Mouse (Mus musculus): ENCODE measurements around the gene Rarb. TPM values are rescaled to one million over a fixed set of nuclear protein-coding genes. Genes with fewer than 3 reads are reported as not detected.

Rarb gene
- polyA plus RNA-seq, 1 experiment from 2014 or later: 30.9 TPM

DNA sequence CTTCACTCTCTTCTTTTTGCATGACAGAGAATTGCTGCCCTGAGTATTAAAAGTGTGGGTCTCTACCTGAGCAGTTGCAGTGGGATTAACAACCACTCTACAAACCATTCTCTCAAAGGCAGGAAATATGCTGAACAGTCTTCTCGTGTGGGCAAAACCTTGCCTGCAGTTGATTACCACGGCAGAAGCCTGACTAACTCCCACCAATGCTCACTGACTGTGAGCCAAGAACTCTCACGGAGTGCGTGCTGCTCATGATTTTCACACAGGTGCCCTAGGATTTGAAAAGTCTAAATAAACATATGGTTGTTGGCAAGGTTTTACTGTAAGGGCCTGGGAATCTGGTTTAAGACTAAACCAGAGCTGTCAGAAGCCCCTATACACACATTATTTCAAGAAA is 309.1 kb downstream of the Rarb start:
- Histone ChIP-seq H3K27me3 (no peaks in the 10 kb centered on the region), H3K9me3 (no peaks in the 10 kb centered on the region), H3K4me1 (replicated peaks) (0 out of 2 replicates have a peak, but pooled peaks cover 3% of the 10 kb centered on the region), H3K9ac (no peak overlapping the region), H3K36me3 (peaks cover 21% of the 10 kb centered on the region), H3K4me2 (no peak overlapping the region), H3K4me3 (no peak overlapping the region), H3K27ac (replicated peaks) (no peak overlapping the region)
- no peak for ATAC-seq (ENCODE audit: low read depth)
- 75% methylated on average over 4 of the region's 4 CpGs for WGBS

DNA sequence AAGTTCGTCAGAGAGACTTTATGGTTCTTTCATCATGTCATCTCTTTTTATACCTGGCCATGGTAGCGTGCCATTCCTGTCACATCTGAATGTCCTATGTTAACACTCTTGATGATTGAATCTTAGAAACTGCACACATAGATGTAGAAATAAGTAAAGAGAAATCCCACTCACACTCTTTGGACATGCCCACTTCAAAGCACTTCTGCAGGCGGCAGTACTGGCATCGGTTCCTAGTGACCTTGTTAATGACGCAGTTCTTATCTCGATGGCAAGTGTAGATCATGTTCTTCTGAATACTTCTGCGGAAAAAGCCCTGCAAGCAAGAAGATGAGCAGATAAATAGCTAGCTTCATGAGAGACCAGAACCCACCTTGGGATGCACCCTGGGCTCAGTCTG is 310.2 kb downstream of the Rarb start:
- Histone ChIP-seq H3K9me3 (no peaks in the 10 kb centered on the region), H3K27ac (replicated peaks) (no peak overlapping the region), H3K4me1 (replicated peaks) (0 out of 2 replicates have a peak, but pooled peaks cover 3% of the 10 kb centered on the region), H3K4me2 (no peak overlapping the region), H3K27me3 (no peaks in the 10 kb centered on the region), H3K9ac (no peak overlapping the region), H3K36me3 (peaks cover 21% of the 10 kb centered on the region), H3K4me3 (no peak overlapping the region)
- WGBS: 95% methylated on average over 7 of the region's 7 CpGs
- ATAC-seq (ENCODE audit: low read depth): no peak

DNA sequence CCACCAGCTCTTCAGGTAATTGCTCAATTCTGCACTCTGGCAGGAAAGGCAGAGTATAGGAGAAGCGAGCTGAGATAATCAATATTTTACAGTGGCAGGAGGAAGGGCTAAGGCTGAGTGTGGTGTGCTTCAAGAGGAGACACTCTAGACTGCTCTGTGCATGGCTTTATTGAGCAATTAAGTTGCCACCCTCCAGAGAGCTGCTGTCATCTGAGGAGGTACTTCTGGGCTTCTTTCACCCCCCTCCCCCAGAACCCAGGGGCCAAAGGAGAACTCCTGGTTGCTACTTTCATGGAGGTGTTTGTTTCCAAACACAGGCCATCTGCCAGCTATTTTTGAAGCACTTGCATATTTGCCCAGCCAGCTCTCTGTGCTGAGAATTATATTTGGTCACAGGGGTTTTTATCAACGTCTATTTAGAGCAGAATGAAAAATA is 321.7 kb downstream of the Rarb start:
- ATAC-seq (ENCODE audit: low read depth): no peak
- no peaks in the 10 kb centered on the region for H3K36me3 ChIP-seq
- 0 out of 2 replicates have a peak overlapping the region, but pooled peaks have one; percentile 18 for H3K27ac ChIP-seq (replicated peaks)
- no peaks in the 10 kb centered on the region for H3K27me3 ChIP-seq
- no peaks in the 10 kb centered on the region for H3K9me3 ChIP-seq
- no peak overlapping the region for H3K4me3 ChIP-seq
- H3K9ac ChIP-seq: no peak overlapping the region
- H3K4me1 ChIP-seq (replicated peaks): peaks cover 8% of the 10 kb centered on the region; the same call in 1 of the 2 replicates
- 55% methylated on average over 2 of the region's 2 CpGs for WGBS
- no peak overlapping the region for H3K4me2 ChIP-seq

DNA sequence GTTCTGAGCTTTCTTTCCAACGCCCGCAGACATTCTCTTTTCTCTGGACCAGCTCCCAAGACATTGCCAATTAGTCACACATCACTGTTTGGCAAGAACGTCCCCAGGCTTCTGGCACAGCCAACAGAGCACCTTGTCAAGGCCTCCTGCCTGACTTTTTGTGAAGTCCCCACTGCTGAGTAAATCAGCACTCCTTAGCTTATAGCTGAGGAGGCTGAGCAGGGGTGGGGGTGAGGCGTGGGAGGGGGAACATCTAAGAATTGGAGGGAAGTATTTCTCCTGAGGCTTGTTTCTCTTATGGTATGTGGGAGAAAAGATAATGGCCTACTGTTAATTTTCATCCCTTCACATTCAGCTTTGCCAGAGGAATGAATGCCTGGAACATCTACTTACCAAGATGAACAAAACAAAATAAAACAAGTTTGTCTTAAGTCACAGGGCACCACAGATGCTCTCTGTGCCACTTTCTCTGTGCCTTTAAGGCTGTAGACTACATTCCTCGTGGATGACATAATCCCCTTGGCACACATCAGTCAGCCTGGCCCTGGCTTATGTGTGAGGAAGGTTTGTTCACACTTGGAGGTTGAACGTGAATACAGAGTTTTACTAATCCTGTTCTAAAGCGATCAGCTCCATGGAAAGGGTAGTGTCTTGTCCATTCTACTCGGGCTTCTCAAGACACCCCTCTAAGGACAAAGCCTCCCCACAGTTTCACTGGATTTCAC is 335.1 kb downstream of the Rarb start:
- Histone ChIP-seq H3K9me3 (no peaks in the 10 kb centered on the region), H3K27ac (replicated peaks) (no peak overlapping the region), H3K4me2 (no peak overlapping the region), H3K4me3 (no peak overlapping the region), H3K36me3 (no peaks in the 10 kb centered on the region), H3K27me3 (no peaks in the 10 kb centered on the region), H3K9ac (no peak overlapping the region), H3K4me1 (replicated peaks) (peaks cover 20% of the 10 kb centered on the region)
- peak; percentile 73 for ATAC-seq (ENCODE audit: low read depth)
- WGBS: 49% methylated on average over 8 of the region's 8 CpGs

DNA sequence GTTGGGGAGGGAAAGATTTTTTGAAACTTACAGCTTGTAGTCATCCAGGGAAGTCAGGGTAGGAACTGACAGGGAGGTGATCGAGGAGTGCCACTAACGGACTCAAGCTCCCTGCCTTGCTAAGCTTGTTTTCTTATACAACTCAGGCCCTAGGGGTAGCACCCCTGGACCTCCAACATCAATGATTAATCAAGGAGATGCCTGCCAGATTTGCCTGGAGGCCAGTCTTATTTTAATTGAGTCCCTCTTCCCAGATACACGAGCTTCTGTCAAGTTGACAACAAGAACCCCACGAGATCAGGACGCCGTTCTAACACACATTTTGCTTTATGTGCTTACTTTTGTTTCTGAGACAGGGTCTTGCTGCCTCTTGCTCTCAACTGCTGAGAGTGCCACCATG is 338.3 kb downstream of the Rarb start:
- no peaks in the 10 kb centered on the region for H3K9me3 ChIP-seq
- no peak overlapping the region for H3K27ac ChIP-seq (replicated peaks)
- no peak overlapping the region for H3K9ac ChIP-seq
- 73% methylated on average over 6 of the region's 6 CpGs for whole genome bisulfite sequencing
- no peaks in the 10 kb centered on the region for H3K36me3 ChIP-seq
- no peaks in the 10 kb centered on the region for H3K27me3 ChIP-seq
- H3K4me3 ChIP-seq: no peak overlapping the region
- H3K4me2 ChIP-seq: no peak overlapping the region
- H3K4me1 ChIP-seq (replicated peaks): peaks cover 20% of the 10 kb centered on the region
- no peak for ATAC-seq (ENCODE audit: low read depth)

DNA sequence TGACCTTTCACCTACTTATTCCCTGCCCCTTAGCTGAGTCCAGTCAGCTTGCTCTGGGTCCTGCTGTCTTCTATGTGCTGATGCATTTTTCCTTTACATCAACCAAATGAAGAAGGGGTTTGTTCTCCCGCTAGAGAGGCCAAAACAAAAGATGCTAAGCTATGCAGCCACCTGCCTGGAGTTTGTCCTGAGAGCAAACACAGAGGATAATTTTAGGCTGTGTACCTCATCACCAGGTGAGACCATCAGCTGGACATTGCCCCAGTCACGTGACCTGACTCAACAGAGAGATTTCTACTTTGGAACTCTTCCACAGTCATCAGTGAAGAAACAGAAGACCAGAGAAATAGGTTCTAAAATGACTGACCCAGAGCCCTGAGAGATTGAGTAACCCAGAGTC is 339.4 kb downstream of the Rarb start:
- Histone ChIP-seq H3K4me3 (no peak overlapping the region), H3K4me1 (replicated peaks) (peaks cover 16% of the 10 kb centered on the region), H3K4me2 (no peak overlapping the region), H3K36me3 (no peaks in the 10 kb centered on the region), H3K9ac (no peak overlapping the region), H3K9me3 (no peaks in the 10 kb centered on the region), H3K27ac (replicated peaks) (no peak overlapping the region), H3K27me3 (no peaks in the 10 kb centered on the region)
- WGBS: 81% methylated on average over 2 of the region's 2 CpGs
- ATAC-seq (ENCODE audit: low read depth): no peak

DNA sequence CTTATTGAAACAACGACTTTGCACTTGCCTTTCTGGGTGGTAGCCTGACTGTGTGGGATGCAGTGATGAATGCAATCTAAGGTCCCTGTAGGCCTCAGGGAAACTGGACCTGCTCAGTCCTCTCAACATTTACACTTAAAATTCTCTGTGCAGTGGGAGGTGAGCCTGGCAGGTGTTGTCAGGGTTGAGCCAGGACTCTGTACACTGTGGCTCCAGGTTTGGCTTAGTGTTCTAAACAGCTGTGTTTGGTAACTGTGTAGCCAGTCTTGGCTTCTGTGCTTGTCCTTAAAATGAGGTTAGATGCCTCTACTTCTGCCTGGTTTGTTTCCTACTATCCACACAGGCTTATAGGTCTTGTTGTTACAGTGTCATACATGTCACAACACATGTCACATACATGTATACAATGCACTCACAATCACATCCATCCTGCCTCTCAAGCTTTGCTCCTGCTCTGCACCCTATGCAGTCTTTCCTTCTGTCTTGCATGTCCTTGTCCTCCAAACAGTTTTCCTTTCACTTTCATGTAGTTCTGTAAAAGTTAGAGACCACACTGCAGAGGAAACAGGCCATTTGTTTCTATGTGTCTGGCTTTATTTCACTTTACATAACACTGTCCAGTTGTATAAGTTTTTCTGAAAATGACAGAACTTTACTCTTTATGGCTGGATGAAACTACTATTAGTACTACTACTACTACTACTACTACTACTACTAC is 340.2 kb downstream of the Rarb start:
- 89% methylated on average over 1 of the region's 1 CpGs for WGBS
- H3K4me2 ChIP-seq: no peak overlapping the region
- H3K36me3 ChIP-seq: no peaks in the 10 kb centered on the region
- no peak for ATAC-seq (ENCODE audit: low read depth)
- no peaks in the 10 kb centered on the region for H3K27me3 ChIP-seq
- H3K4me1 ChIP-seq (replicated peaks): peaks cover 8% of the 10 kb centered on the region
- no peaks in the 10 kb centered on the region for H3K9me3 ChIP-seq
- H3K4me3 ChIP-seq: no peak overlapping the region
- H3K27ac ChIP-seq (replicated peaks): no peak overlapping the region
- no peak overlapping the region for H3K9ac ChIP-seq

DNA sequence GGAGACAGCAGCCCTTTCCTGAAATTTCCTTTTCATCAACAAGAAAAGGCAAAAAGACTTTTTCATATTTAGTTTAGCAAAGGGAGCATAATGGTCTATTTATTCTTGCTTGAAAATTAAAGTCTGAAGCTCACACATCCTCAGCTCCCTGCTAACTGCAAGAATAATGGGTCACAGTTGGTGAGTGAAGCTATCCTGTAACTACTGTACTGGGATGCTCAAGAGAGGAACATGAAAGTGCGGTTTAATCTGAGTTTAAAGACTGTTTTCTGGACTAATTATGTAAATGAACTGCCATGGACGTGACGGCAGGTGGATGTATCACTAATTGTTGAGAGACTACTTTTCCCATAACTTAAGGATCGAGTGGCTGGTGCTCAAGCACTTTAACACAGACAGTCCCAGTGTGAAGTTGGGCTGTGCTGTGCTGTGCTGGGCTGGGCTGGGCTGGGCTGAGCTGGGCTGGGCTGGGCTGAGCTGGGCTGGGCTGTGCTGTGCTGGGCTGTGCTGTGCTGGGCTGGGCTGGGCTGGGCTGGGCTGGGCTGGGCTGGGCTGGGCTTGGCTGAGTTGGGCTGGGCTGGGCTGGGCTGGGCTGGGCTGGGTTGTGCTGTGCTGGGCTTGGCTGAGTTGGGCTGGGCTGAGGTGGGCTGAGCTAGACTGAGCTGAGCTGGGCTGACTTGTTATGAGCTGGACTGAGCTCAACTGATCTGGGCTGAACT is 370.5 kb downstream of the Rarb start:
- Histone ChIP-seq H3K9me3 (no peaks in the 10 kb centered on the region), H3K27ac (replicated peaks) (0 out of 2 replicates have a peak overlapping the region, but pooled peaks have one; percentile 28), H3K27me3 (no peaks in the 10 kb centered on the region), H3K4me3 (no peak overlapping the region), H3K9ac (no peak overlapping the region), H3K4me2 (no peak overlapping the region), H3K4me1 (replicated peaks) (0 out of 2 replicates have a peak, but pooled peaks cover 5% of the 10 kb centered on the region), H3K36me3 (no peaks in the 10 kb centered on the region)
- 36% methylated on average over 4 of the region's 4 CpGs for WGBS
- ATAC-seq (ENCODE audit: low read depth): peak; percentile 66

DNA sequence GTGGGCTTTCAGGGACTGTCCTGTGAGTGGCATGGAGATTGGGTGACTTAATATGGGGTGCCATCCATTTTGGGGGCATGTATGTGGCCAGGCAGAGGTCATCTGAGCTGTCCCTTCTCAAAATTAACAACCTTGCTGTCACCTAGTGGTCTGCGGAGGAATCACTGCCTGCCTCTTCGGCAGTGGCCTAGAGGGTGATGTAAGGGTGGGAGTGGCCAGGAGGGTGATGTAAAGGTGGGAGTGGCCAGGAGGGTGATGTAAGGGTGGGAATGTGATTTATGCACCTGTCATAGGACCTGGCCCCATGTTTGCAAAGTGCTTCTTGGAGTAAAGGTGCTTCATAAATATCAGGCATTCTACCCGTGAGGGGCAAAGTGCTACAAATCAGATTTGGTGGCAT is 371.4 kb downstream of the Rarb start:
- 29% methylated on average over 3 of the region's 3 CpGs for WGBS
- peak overlapping the region; percentile 33; the same call in 1 of the 2 replicates for H3K27ac ChIP-seq (replicated peaks)
- peak; percentile 79 for ATAC-seq (ENCODE audit: low read depth)

DNA sequence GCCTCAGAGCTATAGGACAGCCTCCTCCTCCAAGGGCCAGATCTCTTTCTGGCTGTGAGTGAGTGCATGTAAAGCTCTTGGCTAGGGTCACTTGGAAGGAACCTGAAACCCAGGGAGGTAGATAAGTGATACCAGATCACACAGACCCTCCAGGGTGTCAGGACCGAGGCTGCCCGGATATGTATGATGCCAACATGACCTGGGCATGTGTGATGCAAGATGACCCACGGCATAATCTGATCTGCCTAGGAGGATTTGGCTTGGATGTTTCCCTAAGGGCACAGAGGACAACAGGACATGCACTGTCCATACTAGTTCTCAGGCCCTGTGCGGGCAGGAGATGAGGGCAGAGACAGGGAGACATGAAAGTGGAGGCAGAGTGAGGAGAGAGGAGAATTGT is 374.1 kb downstream of the Rarb start:
- Histone ChIP-seq H3K4me2 (no peak overlapping the region), H3K27ac (replicated peaks) (no peak overlapping the region), H3K9ac (no peak overlapping the region), H3K36me3 (0 out of 2 replicates have a peak, but pooled peaks cover 7% of the 10 kb centered on the region), H3K27me3 (no peaks in the 10 kb centered on the region), H3K4me3 (no peak overlapping the region), H3K9me3 (no peaks in the 10 kb centered on the region), H3K4me1 (replicated peaks) (peaks cover 18% of the 10 kb centered on the region)
- no peak for ATAC-seq (ENCODE audit: low read depth)
- WGBS: 95% methylated on average over 4 of the region's 4 CpGs

More for the DNA sequence above, 371.4 kb downstream of the Rarb start:
- Histone ChIP-seq H3K4me2 (no peak overlapping the region), H3K4me3 (no peak overlapping the region), H3K4me1 (replicated peaks) (peaks cover 5% of the 10 kb centered on the region; the same call in 1 of the 2 replicates), H3K36me3 (no peaks in the 10 kb centered on the region), H3K9ac (no peak overlapping the region), H3K27me3 (no peaks in the 10 kb centered on the region), H3K9me3 (no peaks in the 10 kb centered on the region)

DNA sequence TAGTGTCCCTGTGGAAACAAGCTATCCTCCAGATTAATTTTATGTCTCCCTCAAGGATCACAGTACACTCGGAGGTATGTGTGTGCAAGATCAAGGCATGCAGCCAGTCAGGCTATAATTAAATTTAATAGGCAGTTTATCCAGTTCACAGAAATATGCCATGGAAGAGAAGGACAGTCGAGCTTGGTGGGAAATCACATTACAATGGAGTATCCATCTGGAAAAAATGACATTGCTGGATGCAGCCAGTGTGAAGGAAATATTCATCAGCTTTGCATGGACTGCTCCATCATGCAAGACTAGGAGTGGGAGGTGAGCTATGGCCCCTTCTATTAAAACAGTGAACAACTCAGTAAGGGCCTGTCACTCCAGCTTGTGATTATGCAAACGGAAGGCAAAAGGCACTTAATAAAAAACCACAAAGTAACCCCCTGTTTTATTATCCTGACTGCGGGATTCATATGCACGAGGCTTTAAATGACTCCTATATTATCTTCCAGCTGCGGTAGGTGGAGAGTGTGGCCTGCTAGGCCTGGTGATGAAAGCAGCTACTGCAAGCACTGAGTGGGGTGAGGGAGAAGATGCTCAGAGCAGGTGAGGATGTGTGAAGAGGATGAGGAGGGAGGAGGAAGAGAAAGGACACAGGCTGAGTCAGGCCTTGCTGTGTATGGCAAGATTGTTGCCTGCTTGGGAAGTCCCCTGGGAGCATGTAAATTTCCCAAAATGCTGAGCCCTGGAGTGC is 379.4 kb downstream of the Rarb start:
- Histone ChIP-seq H3K27ac (replicated peaks) (peak overlapping the region; percentile 49), H3K36me3 (peaks cover 35% of the 10 kb centered on the region), H3K4me2 (no peak overlapping the region), H3K4me1 (replicated peaks) (peaks cover 27% of the 10 kb centered on the region), H3K9ac (no peak overlapping the region), H3K4me3 (no peak overlapping the region), H3K27me3 (no peaks in the 10 kb centered on the region), H3K9me3 (no peaks in the 10 kb centered on the region)
- WGBS: 37% methylated on average over 6 of the region's 6 CpGs
- ATAC-seq (ENCODE audit: low read depth): peak; percentile 33

Data from neural tube, embryonic 13.5 days (tissue).